ENCODE assay signal across 8 mouse cellular contexts in the genomic region with DNA sequence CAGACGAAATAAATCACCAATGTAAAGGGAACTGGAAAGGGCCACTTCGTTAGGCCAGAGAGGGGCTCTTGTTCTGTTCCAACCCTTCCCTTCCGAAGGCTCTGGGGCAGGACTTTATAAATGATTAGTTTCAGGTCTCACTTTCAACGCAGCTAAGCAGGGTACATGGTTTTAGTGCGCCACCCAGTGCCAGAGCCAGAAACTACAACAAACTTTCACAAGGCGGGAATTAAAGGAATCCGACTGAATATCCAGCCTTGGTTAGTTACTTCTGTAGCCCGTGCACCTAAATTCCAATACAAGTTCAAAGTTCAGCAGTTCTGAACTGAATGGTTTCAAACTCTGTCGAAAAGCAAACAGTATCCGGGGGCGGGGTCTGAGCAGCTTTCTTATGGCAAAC. TPM values are rescaled to one million over a fixed set of nuclear protein-coding genes. Genes with fewer than 3 reads are reported as not detected.
DNase-seq lines count a peak whose midpoint lies in the region; ATAC-seq lines count a peak whose summit lies in the region.

No protein-coding gene starts in this region.

- H3K9ac ChIP-seq in forebrain, embryonic 14.5 days (ENCODE audit: low read length): no peak overlapping the region
- peak overlapping the region; percentile 12 for H3K9ac ChIP-seq in lung, embryonic 16.5 days (ENCODE audit: low read length)

- H3K4me1 ChIP-seq in forebrain, embryonic 14.5 days (ENCODE audit: control insufficient read depth, insufficient read depth, low read length): no peaks in the 10 kb centered on the region
- peaks cover 14% of the 10 kb centered on the region for H3K4me1 ChIP-seq in hindbrain, embryonic 10.5 days (replicated peaks)
- H3K4me1 ChIP-seq in lung, embryonic 16.5 days (replicated peaks; ENCODE audit: control insufficient read depth, insufficient read depth, low read length): peaks cover 16% of the 10 kb centered on the region

- H3K27me3 ChIP-seq in forebrain, embryonic 14.5 days (replicated peaks; ENCODE audit: control insufficient read depth, insufficient read depth, low read length): no peaks in the 10 kb centered on the region
- H3K27me3 ChIP-seq in hindbrain, embryonic 10.5 days (ENCODE audit: insufficient read depth, poor library complexity, severe bottlenecking): peaks cover 5% of the 10 kb centered on the region; the same call in 1 of the 2 replicates
- 0 out of 2 replicates have a peak, but pooled peaks cover 2% of the 10 kb centered on the region for H3K27me3 ChIP-seq in lung, embryonic 16.5 days (ENCODE audit: control insufficient read depth, insufficient read depth, low read depth, low read length)

- 5% methylated on average over 11 of the region's 11 CpGs for WGBS in forebrain, embryonic 14.5 days
- WGBS in hindbrain, embryonic 10.5 days: 6% methylated on average over 11 of the region's 11 CpGs
- 4% methylated on average over 11 of the region's 11 CpGs for WGBS in lung, embryonic 16.5 days

- no peaks in the 10 kb centered on the region for H3K9me3 ChIP-seq in forebrain, embryonic 14.5 days (replicated peaks; ENCODE audit: control insufficient read depth, low read length)
- H3K9me3 ChIP-seq in hindbrain, embryonic 10.5 days: no peaks in the 10 kb centered on the region
- no peaks in the 10 kb centered on the region for H3K9me3 ChIP-seq in lung, embryonic 16.5 days (ENCODE audit: control insufficient read depth, low read length)

- no peak overlapping the region for H3K4me3 ChIP-seq in forebrain, embryonic 14.5 days (ENCODE audit: low read depth, low read length)
- no peak overlapping the region for H3K4me3 ChIP-seq in hindbrain, embryonic 10.5 days
- H3K4me3 ChIP-seq in lung, embryonic 16.5 days (ENCODE audit: low read length): no peak overlapping the region; the same call in 1 of the 2 replicates

- no peaks in the 10 kb centered on the region for H3K36me3 ChIP-seq in forebrain, embryonic 14.5 days (ENCODE audit: control insufficient read depth, insufficient read depth, low read length)
- no peaks in the 10 kb centered on the region for H3K36me3 ChIP-seq in hindbrain, embryonic 10.5 days
- H3K36me3 ChIP-seq in lung, embryonic 16.5 days (ENCODE audit: control insufficient read depth, insufficient read depth, low read length): no peaks in the 10 kb centered on the region

- ATAC-seq in forebrain, embryonic 14.5 days: peak; percentile 80
- peak; percentile 26; the same call in 1 of the 2 replicates for ATAC-seq in lung, embryonic 16.5 days (ENCODE audit: low read depth)

- no peak overlapping the region for H3K4me2 ChIP-seq in forebrain, embryonic 14.5 days (ENCODE audit: low read length)
- H3K4me2 ChIP-seq in lung, embryonic 16.5 days (ENCODE audit: low read depth, low read length): peak overlapping the region; percentile 36

- DNase-seq in MEL-GATA-1-ER (ENCODE audit: extremely low read depth, low read depth): peak; percentile 50
- DNase-seq in c-Kit-positive CD71-positive TER-119-negative erythroid progenitor cells, embryonic 14.5 days (ENCODE audit: low read depth): peak; percentile 42
- peak; percentile 83 for DNase-seq in forebrain, embryonic 14.5 days (ENCODE audit: low spot score)
- DNase-seq in hindbrain, embryonic 10.5 days (ENCODE audit: low spot score): peak; percentile 83
- DNase-seq in layer of hippocampus, adult 8-10 months (ENCODE audit: low spot score in 2 of 2): peak; percentile 54 to 85
- peak; percentile 36 for DNase-seq in retina, adult 2 months (ENCODE audit: low read depth, low spot score)
- DNase-seq in urinary bladder, postnatal 10 days (ENCODE audit: low spot score): peak; percentile 40

- no peak overlapping the region for H3K27ac ChIP-seq in forebrain, embryonic 14.5 days (ENCODE audit: low read depth, low read length)
- H3K27ac ChIP-seq in hindbrain, embryonic 10.5 days: no peak overlapping the region; the same call in 1 of the 2 replicates
- no peak overlapping the region for H3K27ac ChIP-seq in lung, embryonic 16.5 days (ENCODE audit: low read length)

RNA-seq across cellular contexts. Expression of a gene that starts 9.2 kb away (rescaled TPM):
- polyA plus RNA-seq in forebrain, embryonic 14.5 days (2014; fragmentation: Nextera tagmentation; extraction: Ambion mirVana): 2.3 and 3.8 TPM in 2 replicates
- not detected in 2 replicates for polyA plus RNA-seq in hindbrain, embryonic 10.5 days (2016; fragmentation: Nextera tagmentation; extraction: Ambion mirVana)
- 10 to 100 TPM; 26.7 to 32.0 (median 27.5) TPM for total RNA-seq in layer of hippocampus, adult 8-10 months (2022)
- 0.35 and 0.44 TPM in 2 replicates for polyA plus RNA-seq in lung, embryonic 16.5 days (2015; fragmentation: Nextera tagmentation; extraction: Ambion mirVana)

RNA-seq across cellular contexts. Expression of a gene that starts 49.8 kb away (rescaled TPM):
- polyA plus RNA-seq in forebrain, embryonic 14.5 days (2014; fragmentation: Nextera tagmentation; extraction: Ambion mirVana): 14.4 and 18.5 TPM in 2 replicates
- 24.4 and 28.5 TPM in 2 replicates for polyA plus RNA-seq in hindbrain, embryonic 10.5 days (2016; fragmentation: Nextera tagmentation; extraction: Ambion mirVana)
- total RNA-seq in layer of hippocampus, adult 8-10 months (2022): 10 to 100 TPM; 14.9 to 19.0 (median 17.0) TPM
- polyA plus RNA-seq in lung, embryonic 16.5 days (2015; fragmentation: Nextera tagmentation; extraction: Ambion mirVana): 10.1 and 11.0 TPM in 2 replicates
